Mouse (Mus musculus) small intestine, adult 2 months (tissue): ENCODE data around the gene Dlgap3. TPM values are rescaled to one million over a fixed set of nuclear protein-coding genes. Genes with fewer than 3 reads are reported as not detected.

Source experiments
- H3K27ac ChIP-seq: fragments of 200-500 bp; 2 replicates; pipeline ENCODE4 v1.5.1; 2012; ENCODE audit warnings: low read depth, low read length, control low read depth, inconsistent platforms; ENCODE audit not compliant: insufficient read depth
- H3K27me3 ChIP-seq: fragments of 200-500 bp; 2 replicates; pipeline ENCODE4 v1.6.1; 2012; ENCODE audit warnings: mild to moderate bottlenecking, moderate library complexity, low read length, inconsistent platforms; ENCODE audit not compliant: control insufficient read depth, insufficient read depth
- H3K36me3 ChIP-seq: fragments of 200-500 bp; 2 replicates; pipeline ENCODE4 v1.6.1; 2012; ENCODE audit warnings: mild to moderate bottlenecking, low read length, control low read depth, inconsistent platforms; ENCODE audit not compliant: control insufficient read depth, insufficient read depth
- H3K4me1 ChIP-seq: fragments of 200-500 bp; 2 replicates; pipeline ENCODE4 v1.6.1; 2012; ENCODE audit warnings: low read length, inconsistent platforms, mixed read lengths; ENCODE audit not compliant: control insufficient read depth, insufficient read depth, insufficient read length
- H3K4me3 ChIP-seq: fragments of 200-500 bp; 2 replicates; pipeline ENCODE4 v1.5.1; 2012; ENCODE audit warnings: low read depth, mild to moderate bottlenecking, control low read depth, inconsistent platforms, low read length, moderate library complexity
- CTCF ChIP-seq: fragments of 200-500 bp; IDR thresholded peaks from 2 replicates; pipeline ENCODE4 v1.5.1; 2012; ENCODE audit warnings: low read depth, mild to moderate bottlenecking, control low read depth, inconsistent platforms, low read length, moderate library complexity, mixed read lengths; ENCODE audit not compliant: insufficient replicate concordance, insufficient read length; ENCODE audit errors: extremely low read depth
- POLR2A ChIP-seq: fragments of 200-500 bp; IDR thresholded peaks from 2 replicates; pipeline ENCODE4 v1.6.1; 2012; ENCODE audit warnings: low read depth, mild to moderate bottlenecking, control low read depth, inconsistent platforms, low read length, moderate library complexity
- WGBS: fragments of 180-500 bp; shearing (Covaris S2); methylation state at CpG from one replicate; pipeline ENCODE4 v1.1.7; 2018; 5-methylcytosine and 5-hydroxymethylcytosine counted together
- polyA plus RNA-seq: library from polyadenylated mRNA; depleted of rRNA; stranded (reverse); fragments of >200 nt; gene quantifications from 2 replicates; pipeline ENCODE4 v1.2.3, GENCODE M21; 2012

Gene Dlgap3
- polyA plus RNA-seq, 1 experiment = 0.47 TPM

DNA sequence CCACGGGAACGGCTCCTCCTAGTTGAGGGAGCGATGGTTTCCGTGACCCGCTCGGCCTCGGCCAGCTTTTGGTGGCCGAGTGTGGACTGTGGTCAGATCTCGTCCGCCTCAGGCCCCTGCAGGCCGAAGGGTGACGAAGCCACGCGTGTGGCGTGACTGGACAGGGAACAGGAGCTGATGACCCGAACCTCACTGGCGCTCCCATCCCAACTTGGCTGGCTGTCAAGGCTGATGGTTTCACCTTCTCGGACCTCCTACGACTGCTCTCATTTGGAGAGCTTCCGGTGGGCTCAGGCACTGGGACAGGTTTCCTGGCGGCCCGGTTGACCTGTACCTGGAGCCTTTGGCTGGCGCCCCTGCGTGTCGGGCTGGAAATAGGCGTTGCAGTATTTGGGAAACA is 74.9 kb downstream of the Dlgap3 start:
- Histone ChIP-seq H3K27me3 (no peaks in the 10 kb centered on the region), H3K36me3 (peaks cover 10% of the 10 kb centered on the region; the same call in 1 of the 2 replicates), H3K27ac (no peak overlapping the region), H3K4me1 (peaks cover 5% of the 10 kb centered on the region; the same call in 1 of the 2 replicates), H3K4me3 (peak overlapping the region; percentile 77)
- TF ChIP-seq POLR2A = no peak
- no peak for TF ChIP-seq CTCF
- WGBS = under 1% methylated on average over 26 of the region's 26 CpGs

DNA sequence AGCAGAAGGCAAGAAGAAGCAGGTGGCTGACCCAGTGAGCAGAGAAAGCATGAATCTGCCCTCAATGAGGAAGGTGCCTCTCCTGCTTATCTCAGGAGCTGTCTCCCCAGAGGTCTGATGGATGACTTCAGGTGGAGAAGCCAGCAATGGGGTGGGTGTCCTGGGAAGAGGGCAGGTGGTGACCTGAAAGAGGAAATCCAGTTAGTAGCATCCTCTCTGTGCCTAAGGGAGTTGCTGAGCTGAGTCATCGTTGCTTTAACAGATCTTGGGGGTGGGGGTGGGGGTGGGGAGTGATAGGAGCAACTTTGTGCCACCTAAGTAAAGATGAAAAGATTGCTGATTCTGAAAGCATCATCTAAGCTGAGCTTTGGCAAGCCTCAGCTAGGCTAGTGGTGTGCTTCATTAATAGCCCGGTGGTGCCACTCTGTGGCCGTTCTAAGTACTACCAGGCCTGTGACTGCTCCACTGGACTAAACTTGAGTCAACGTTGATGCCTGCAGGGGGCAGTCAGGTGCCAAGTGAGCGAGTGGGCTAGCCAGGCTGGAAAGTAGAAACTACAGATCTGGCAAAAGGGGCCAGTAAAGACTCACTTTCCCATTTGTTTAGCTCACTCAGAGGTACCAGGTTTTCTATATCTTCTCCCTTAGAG is 80.8 kb downstream of the Dlgap3 start:
- no peaks in the 10 kb centered on the region; the same call in 1 of the 2 replicates for H3K4me1 ChIP-seq
- TF ChIP-seq POLR2A = no peak
- peak; percentile 95; the same call in 1 of the 2 replicates for TF ChIP-seq CTCF
- 4% methylated on average over 5 of the region's 5 CpGs for WGBS
- no peak overlapping the region for H3K27ac ChIP-seq
- no peaks in the 10 kb centered on the region for H3K27me3 ChIP-seq
- no peak overlapping the region for H3K4me3 ChIP-seq
- peaks cover 10% of the 10 kb centered on the region; the same call in 1 of the 2 replicates for H3K36me3 ChIP-seq

DNA sequence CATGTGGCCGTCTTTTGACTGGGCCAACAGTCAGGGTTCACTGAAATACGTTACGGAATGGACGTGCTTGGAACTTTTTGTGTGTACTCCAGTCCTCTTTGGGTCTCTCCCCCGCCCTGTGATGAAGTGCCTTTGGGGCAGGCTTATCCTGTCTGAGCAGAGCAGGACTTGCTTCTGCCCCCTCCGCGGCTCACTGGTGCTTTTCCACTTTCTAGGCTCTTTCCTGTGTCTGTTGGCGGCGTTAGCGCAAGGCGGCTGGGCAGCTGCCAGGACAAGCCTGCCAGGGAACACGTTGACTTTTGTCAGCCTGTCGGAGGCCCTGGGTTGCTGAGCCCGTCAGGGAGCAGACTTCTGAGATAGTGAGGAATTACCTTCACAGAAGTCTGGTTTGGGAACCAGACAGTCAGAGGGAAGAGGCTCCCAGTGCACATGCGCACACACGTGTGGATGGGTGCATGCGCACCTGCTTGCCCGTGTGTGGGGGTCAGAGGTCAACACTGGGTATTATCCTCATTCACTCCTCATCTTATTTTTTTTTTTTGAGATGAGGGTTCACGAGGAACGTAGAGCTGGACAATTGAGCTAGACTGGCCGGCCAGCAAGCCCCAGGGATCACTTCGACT is 83.1 kb downstream of the Dlgap3 start:
- no peak for TF ChIP-seq POLR2A
- no peak for TF ChIP-seq CTCF
- H3K4me3 ChIP-seq = peak overlapping the region; percentile 17; the same call in 1 of the 2 replicates
- no peaks in the 10 kb centered on the region for H3K4me1 ChIP-seq
- 38% methylated on average over 22 of the region's 22 CpGs for WGBS
- H3K27ac ChIP-seq = no peak overlapping the region
- H3K27me3 ChIP-seq = no peaks in the 10 kb centered on the region
- H3K36me3 ChIP-seq = peaks cover 7% of the 10 kb centered on the region; the same call in 1 of the 2 replicates

DNA sequence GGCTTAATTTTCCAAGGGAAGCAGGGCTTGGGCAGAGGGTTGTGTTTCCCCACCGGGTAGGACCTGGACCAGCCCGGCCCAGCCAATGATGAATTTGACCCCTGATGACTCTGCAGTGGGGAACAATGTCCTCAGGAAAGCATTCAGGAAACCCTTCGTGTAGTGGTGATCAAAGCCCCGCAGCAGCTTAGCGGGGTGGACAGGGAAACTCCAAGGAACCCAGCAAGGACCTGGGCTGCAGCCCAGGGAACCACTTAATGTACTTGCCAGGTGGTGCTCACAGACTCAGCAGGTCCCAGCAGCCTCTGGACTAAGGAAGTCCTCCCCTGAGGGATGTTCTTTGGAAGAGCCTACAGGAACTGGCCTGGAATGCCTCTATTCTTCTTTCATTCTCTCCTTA is 87.7 kb downstream of the Dlgap3 start:
- H3K4me3 ChIP-seq = no peak overlapping the region
- no peak for TF ChIP-seq POLR2A
- TF ChIP-seq CTCF = no peak
- no peak overlapping the region for H3K27ac ChIP-seq
- 50% methylated on average over 5 of the region's 5 CpGs for WGBS
- H3K4me1 ChIP-seq = no peaks in the 10 kb centered on the region; the same call in 1 of the 2 replicates
- no peaks in the 10 kb centered on the region for H3K36me3 ChIP-seq
- H3K27me3 ChIP-seq = no peaks in the 10 kb centered on the region

DNA sequence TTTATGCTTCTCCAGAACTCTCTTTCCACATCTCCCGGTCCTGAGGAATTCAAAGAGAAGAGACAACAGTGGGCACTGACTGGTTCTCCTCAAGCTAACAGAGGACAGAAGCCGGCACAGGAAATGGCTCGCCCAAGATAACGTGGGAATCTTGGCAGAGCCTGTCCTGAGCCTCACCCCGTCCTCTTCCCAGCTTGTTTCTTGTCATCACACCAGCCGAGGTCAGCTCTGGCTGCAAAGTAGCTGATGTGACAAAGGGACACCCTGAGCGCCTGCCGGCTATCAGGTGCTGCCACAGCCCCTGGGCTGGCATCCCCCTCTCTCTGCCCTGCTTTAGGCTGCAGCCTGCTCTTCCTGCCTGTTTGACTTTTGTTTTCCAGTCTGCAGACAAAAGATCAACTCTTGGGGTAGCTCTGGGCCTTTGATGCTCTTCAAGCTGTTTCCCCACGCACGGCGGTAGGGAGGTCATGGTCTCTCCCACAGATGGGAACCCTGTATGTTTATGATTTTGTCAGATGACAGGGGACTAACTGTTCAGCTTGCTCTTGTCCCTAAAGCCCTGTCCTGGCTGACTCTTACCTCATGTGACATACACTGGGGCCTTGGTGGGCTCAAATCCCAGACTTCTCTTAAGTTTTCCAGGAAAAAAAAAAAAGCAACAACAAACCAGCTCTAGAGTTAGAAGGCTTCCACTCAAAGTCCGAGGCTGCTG is 89.3 kb downstream of the Dlgap3 start:
- TF ChIP-seq POLR2A (no peak), CTCF (no peak)
- Histone ChIP-seq H3K4me1 (no peaks in the 10 kb centered on the region; the same call in 1 of the 2 replicates), H3K36me3 (no peaks in the 10 kb centered on the region), H3K27ac (no peak overlapping the region), H3K27me3 (no peaks in the 10 kb centered on the region), H3K4me3 (no peak overlapping the region)
- 42% methylated on average over 12 of the region's 12 CpGs for WGBS

DNA sequence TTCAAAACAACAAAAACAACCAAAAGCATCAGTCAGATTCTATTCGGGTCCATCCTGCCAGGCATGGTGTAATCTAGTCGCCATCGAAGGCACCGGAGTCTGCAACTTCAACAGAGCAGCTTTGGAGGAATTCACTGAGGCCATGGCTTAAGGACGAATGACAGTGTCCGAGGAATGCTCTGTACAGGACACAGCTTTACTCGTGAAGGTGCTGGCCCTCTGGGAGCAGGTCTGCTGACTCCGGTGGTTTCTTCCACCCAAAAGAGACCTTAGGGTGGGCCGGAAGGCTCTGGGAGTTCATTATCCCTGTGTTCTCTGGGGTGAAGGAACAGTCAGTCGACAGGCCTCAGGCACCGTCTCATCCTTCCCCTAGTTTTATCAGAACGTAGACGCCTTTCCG is 92.6 kb downstream of the Dlgap3 start:
- Histone ChIP-seq H3K4me1 (no peaks in the 10 kb centered on the region; the same call in 1 of the 2 replicates), H3K36me3 (no peaks in the 10 kb centered on the region), H3K27me3 (no peaks in the 10 kb centered on the region), H3K4me3 (no peak overlapping the region), H3K27ac (no peak overlapping the region)
- WGBS = 88% methylated on average over 14 of the region's 14 CpGs
- TF ChIP-seq POLR2A (no peak), CTCF (no peak)
